Mouse (Mus musculus) right cerebral cortex, postnatal 36 days (tissue): ENCODE measurements around the gene Gtf3c1.

Experiments used
- DNase-seq, 2 experiments: peaks; one replicate each; pipeline ENCODE4 v3.0.0; 2022; ENCODE audit warnings: low spot score in 2 of 2, mixed read lengths in 1 of 2

The Gtf3c1 gene

DNA sequence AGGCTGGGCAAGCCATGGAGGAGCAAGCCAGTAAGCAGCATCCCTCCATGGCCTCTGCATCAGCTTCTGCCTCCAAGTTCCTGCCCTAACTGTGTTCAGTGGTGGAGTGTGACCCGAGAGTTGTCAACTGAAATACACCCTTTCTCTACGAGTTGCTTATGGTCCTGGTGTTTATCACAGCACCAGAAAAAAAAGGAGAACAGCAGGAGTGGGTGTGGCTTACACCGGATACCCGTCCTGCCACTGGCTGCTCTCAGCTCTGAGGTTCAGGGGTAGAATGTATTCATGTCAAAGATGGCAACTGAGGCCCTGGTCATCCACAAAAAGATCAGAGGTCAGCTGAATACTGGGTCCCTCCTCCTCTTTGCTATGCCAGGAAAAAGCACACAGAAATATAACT is 87.5 kb downstream of the Gtf3c1 start:
- no peak for DNase-seq

GRCm38 (mm10) chr7:125618016-125618415 is 89.6 kb downstream of the Gtf3c1 start:
- no peak for DNase-seq

- no peak for DNase-seq
Measured at GRCm38 (mm10) chr7:125615453-125615852, 92.1 kb downstream of the Gtf3c1 start.

- no peak for DNase-seq
Measured at GRCm38 (mm10) chr7:125613579-125613978, 94.0 kb downstream of the Gtf3c1 start.

GRCm38 (mm10) chr7:125608183-125608688 is 99.3 kb downstream of the Gtf3c1 start:
- DNase-seq: no peak

GRCm38 (mm10) chr7:125607384-125608182 is 100.0 kb downstream of the Gtf3c1 start:
- no peak for DNase-seq

GRCm38 (mm10) chr7:125606265-125607164 is 101.1 kb downstream of the Gtf3c1 start:
- DNase-seq: no peak

DNA sequence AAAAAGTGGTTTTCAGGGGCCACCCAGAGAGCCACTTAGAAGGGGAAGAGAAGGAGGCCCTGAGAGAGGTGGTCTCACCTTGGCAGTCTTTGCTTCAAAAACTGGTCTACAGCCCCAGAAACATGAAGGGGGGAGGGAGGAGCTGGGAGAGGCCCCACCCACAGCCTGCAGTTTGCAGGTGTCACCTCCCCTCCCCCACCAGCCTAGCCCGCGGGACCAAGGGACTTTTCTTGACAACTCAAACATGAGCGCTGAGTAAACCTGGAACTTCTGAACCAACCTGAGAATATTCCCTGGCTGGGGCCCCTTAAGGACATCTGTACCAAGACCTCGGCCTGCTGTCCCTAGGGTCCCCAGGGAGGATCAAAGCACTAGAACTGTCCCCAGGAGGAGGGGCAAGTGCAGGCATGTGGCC is 101.8 kb downstream of the Gtf3c1 start:
- DNase-seq: no peak

GRCm38 (mm10) chr7:125604362-125605319 is 102.9 kb downstream of the Gtf3c1 start:
- DNase-seq: no peak

DNA sequence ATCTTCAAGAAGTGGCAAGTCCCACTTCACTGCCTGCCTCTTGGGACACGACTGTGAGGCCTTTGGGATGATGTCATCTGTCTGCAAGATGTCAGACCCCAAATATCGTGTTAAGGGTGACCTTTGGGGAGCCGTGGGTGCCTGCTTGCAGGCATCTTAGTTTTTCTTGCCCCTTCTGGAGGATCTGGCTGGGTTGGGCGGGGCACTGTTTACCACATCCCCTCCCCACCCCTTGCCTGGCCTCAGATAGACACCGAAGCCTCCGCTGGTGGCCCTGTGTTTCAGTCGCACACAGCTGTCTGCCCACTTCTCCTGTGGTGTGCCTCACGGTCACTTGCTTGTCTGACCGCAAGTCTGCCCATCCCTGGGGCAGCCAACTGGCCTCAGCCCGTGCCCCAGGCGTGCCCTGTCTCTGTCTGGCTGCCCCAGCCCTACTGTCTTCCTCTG is 104.4 kb downstream of the Gtf3c1 start, which contains the start of gene Il21r:
Il21r (plus strand) TSS at position 245 of the 447 bp plus-strand sequence.
- DNase-seq: peak; percentile 13 to 16

- no peak for DNase-seq
Measured at GRCm38 (mm10) chr7:125601821-125602448, 105.6 kb downstream of the Gtf3c1 start.

GRCm38 (mm10) chr7:125601280-125601670 is 106.3 kb downstream of the Gtf3c1 start:
- DNase-seq: no peak

DNA sequence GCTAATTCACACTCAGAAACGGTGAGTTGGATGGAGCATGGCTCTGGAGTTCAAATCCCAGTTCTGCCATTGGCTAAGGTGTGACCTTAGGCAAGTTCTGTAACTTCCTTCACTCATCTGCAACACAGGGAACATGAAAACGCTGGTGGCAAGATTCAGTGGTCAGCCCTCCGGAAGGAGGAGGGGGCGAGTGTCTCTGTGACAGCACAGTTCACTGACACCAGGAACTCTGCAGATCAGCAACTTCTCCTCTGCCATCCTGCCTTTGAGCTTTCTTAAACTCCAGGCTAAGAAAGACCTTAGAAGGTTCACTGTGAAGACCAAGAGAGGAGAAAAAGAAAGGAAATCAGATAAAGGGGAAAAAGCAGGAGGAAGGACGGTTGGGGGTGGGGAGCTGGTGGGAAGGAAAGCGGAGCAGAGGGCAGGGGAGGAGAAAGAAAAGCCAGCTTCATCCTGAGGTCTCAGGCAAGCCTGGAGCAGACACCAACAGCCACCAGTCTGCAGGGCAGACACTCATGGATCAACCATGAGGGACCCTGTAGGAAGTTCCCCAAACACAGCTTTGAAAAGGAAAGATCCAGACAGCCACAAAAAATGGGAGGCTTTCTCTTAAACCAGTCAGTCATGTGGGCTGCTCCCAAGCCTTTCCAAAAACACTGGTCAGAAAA is 106.8 kb downstream of the Gtf3c1 start:
- no peak for DNase-seq

DNA sequence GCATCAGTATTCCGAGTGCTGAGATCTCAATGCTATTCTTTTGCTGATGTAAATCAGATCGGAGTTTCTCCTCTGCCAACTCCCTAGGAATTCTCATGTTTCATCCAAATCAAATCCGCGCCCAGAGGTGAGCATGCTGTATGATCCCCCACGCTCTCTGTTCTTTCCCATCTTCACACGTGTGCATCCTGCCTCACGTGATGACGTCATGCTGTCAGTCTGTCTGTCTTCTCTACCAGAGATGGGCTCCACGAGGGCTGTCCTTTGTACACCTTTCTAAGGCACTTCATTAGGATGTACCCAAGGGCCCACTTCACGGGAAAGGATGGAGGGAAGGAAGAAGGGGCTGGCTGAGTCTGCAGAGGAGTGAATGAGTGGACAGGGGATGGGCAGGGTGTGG is 107.4 kb downstream of the Gtf3c1 start:
- DNase-seq: no peak

GRCm38 (mm10) chr7:125599373-125599973 is 108.1 kb downstream of the Gtf3c1 start:
- no peak for DNase-seq

- DNase-seq: no peak
Measured at GRCm38 (mm10) chr7:125597516-125598347, 109.8 kb downstream of the Gtf3c1 start.

DNA sequence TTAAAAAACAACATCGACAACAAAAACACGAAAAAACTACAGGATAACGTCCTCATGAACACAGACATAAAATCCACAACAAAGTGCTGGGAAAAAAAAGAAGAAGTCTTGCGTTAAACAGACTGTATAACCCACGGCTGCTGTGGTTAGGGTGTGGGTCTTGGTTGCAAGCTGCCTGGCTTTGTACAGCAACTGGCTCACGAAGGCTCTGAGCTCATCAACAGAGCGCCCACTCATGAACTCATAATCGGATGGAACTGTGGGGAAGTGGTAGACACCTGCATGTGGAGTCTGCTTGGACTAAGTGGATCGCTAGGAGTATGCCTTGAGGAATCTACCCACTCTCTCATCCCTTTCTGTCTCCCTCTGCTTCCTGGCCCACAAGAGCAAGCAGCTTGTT is 110.5 kb downstream of the Gtf3c1 start:
- no peak for DNase-seq

GRCm38 (mm10) chr7:125596406-125596805 is 111.2 kb downstream of the Gtf3c1 start:
- no peak for DNase-seq

DNA sequence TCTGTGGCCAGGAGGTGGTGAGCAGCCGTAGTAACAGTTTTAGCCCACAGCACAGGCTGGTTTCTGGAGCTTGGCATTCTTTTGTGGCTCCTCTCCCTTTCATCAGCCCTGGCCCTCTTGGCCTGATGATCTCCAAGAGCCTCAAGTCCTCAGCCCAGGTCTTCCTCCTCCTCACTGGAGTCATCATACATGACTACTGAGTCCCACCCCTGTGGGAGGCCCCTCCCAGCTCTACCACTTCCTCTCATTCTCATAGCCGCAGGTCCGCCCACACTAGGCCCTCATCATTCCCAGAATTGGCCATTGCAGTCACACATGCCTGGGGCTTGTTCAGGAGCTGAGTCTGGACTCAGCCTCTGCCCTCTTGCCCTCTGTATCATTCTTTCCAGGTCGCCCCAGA is 113.7 kb downstream of the Gtf3c1 start:
- no peak for DNase-seq
